Mouse (Mus musculus): Measurements from ENCODE around the gene Prkab2.

GRCm38 (mm10) chr3:97659746-97660145 is 1.8 kb downstream of the Prkab2 start:
- TF ChIP-seq CTCF (IDR thresholded peaks at IDR 0.05; ENCODE audit: low read depth, low read length) = no peak
- TF ChIP-seq POLR2A (IDR thresholded peaks at IDR 0.05; ENCODE audit: insufficient read depth, low read length) = no peak
- no peak for TF ChIP-seq EP300 (IDR thresholded peaks at IDR 0.05; ENCODE audit: insufficient read depth, low read depth, low read length)

Measured in ES-Bruce4 (cell line).